Mouse (Mus musculus): ENCODE data around the gene Tmx4. TPM values are rescaled to one million over a fixed set of nuclear protein-coding genes. Genes with fewer than 3 reads are reported as not detected.

Gene Tmx4
- polyA plus RNA-seq, 1 experiment from 2014 or later: 22.2 TPM

- Histone ChIP-seq H3K9ac (ENCODE audit: low read length) (no peak overlapping the region), H3K27ac (ENCODE audit: low read depth) (no peak overlapping the region), H3K4me1 (replicated peaks; ENCODE audit: control insufficient read depth, insufficient read depth, low read length) (no peaks in the 10 kb centered on the region), H3K4me3 (ENCODE audit: low read depth, low read length) (no peak overlapping the region), H3K36me3 (ENCODE audit: control insufficient read depth, insufficient read depth, low read length) (no peaks in the 10 kb centered on the region), H3K4me2 (ENCODE audit: low read length) (no peak overlapping the region), H3K9me3 (ENCODE audit: control insufficient read depth, low read length) (no peaks in the 10 kb centered on the region), H3K27me3 (replicated peaks; ENCODE audit: control insufficient read depth, insufficient read depth, low read length) (no peaks in the 10 kb centered on the region)
- ATAC-seq (replicated peaks; ENCODE audit: low FRiP score, low TSS enrichment, low read depth): no peak
- no peak for DNase-seq (ENCODE audit: low spot score)
- WGBS: 63% methylated on average over 5 of the region's 5 CpGs
Measured at GRCm38 (mm10) chr2:134545116-134545515, 98.8 kb downstream of the Tmx4 start.

- ATAC-seq (replicated peaks; ENCODE audit: low FRiP score, low TSS enrichment, low read depth): no peak
- Histone ChIP-seq H3K4me3 (ENCODE audit: low read depth, low read length) (no peak overlapping the region), H3K4me2 (ENCODE audit: low read length) (no peak overlapping the region), H3K4me1 (replicated peaks; ENCODE audit: control insufficient read depth, insufficient read depth, low read length) (no peaks in the 10 kb centered on the region), H3K27me3 (replicated peaks; ENCODE audit: control insufficient read depth, insufficient read depth, low read length) (no peaks in the 10 kb centered on the region), H3K36me3 (ENCODE audit: control insufficient read depth, insufficient read depth, low read length) (no peaks in the 10 kb centered on the region), H3K9me3 (ENCODE audit: control insufficient read depth, low read length) (no peaks in the 10 kb centered on the region), H3K27ac (ENCODE audit: low read depth) (no peak overlapping the region), H3K9ac (ENCODE audit: low read length) (no peak overlapping the region)
- DNase-seq (ENCODE audit: low spot score): no peak
- WGBS: 81% methylated on average over 8 of the region's 8 CpGs
Measured at GRCm38 (mm10) chr2:134544321-134545065, 99.5 kb downstream of the Tmx4 start.

Other genes with a start within 250 kb of the Tmx4 start
- not detected in 2 replicates for gene Hao1, start 89.8 kb downstream of the Tmx4 start, polyA plus RNA-seq (2014; fragmentation: Nextera tagmentation; extraction: Ambion mirVana)
- 13.0 and 14.0 TPM in 2 replicates for gene Plcb1, start 141.9 kb upstream of the Tmx4 start, polyA plus RNA-seq (2014; fragmentation: Nextera tagmentation; extraction: Ambion mirVana)